Mouse (Mus musculus): ENCODE data around the gene Khdc3.

- TF ChIP-seq CTCF (IDR thresholded peaks at IDR 0.05) (no peak), POLR2A (IDR thresholded peaks at IDR 0.05; ENCODE audit: insufficient read depth, low read depth, low read length) (no peak)
These were observed 14.1 kb upstream of the Khdc3 start for GRCm38 (mm10) chr9:73087581-73087980.

Data from heart, adult 2 months (tissue).